Mouse (Mus musculus) kidney, postnatal 0 days (tissue): ENCODE measurements around the gene E330017A01Rik. TPM values are rescaled to one million over a fixed set of nuclear protein-coding genes. Genes with fewer than 3 reads are reported as not detected.

Experiments used
- ATAC-seq: fragments of 200-750 bp; cut with Nextera tagmentation; replicated peaks from 2 replicates; pipeline ENCODE4 v1.8.0; 2017; ENCODE audit warnings: low read depth, moderate number of reproducible peaks, moderate TSS enrichment, moderate library complexity; ENCODE audit not compliant: low FRiP score
- DNase-seq: peaks from one replicate; pipeline ENCODE4 v3.0.0-alpha.2; 2016; ENCODE audit warnings: low spot score
- H3K27ac ChIP-seq: fragments of 300-500 bp; sonication (generic); 2 replicates; pipeline ENCODE4 v1.5.1; 2014; ENCODE audit warnings: mild to moderate bottlenecking
- H3K27me3 ChIP-seq: fragments of 300-500 bp; sonication (generic); 2 replicates; pipeline ENCODE4 v1.6.1; 2014; ENCODE audit warnings: low read length, mixed read lengths; ENCODE audit not compliant: insufficient read depth
- H3K36me3 ChIP-seq: fragments of 300-500 bp; sonication (generic); 2 replicates; pipeline ENCODE4 v1.6.1; 2014; ENCODE audit warnings: low read length, mixed read lengths; ENCODE audit not compliant: insufficient read depth
- H3K4me1 ChIP-seq: fragments of 300-500 bp; sonication (generic); replicated peaks from 2 replicates; pipeline ENCODE4 v1.6.1; 2014; ENCODE audit warnings: antibody characterized with exemption, low read length, mixed read lengths; ENCODE audit not compliant: insufficient read depth
- H3K4me2 ChIP-seq: fragments of 300-500 bp; sonication (generic); 2 replicates; pipeline ENCODE4 v1.6.1; 2014; ENCODE audit warnings: mild to moderate bottlenecking, low read length, moderate library complexity, mixed read lengths
- H3K4me3 ChIP-seq: fragments of 300-500 bp; sonication (generic); replicated peaks from 2 replicates; pipeline ENCODE4 v1.5.1; 2014; ENCODE audit warnings: low read depth, low read length
- H3K9ac ChIP-seq: fragments of 300-500 bp; sonication (generic); 2 replicates; pipeline ENCODE4 v1.6.1; 2014; ENCODE audit warnings: low read depth, low read length
- H3K9me3 ChIP-seq: fragments of 300-500 bp; sonication (generic); replicated peaks from 2 replicates; pipeline ENCODE4 v1.6.1; 2016; ENCODE audit warnings: low read length, inconsistent platforms, mixed read lengths
- CTCF ChIP-seq: IDR thresholded peaks from 2 replicates; pipeline ENCODE4 v1.5.1; 2016; ENCODE audit warnings: antibody characterized with exemption, low read depth, mild to moderate bottlenecking, moderate library complexity
- WGBS: fragments of 180-500 bp; shearing (Covaris S2); extraction: QIAGEN DNeasy Blood & Tissue Kit; methylation state at CpG from one replicate; pipeline ENCODE4 v1.1.7; 2014; 5-methylcytosine and 5-hydroxymethylcytosine counted together
- polyA plus RNA-seq: library from polyadenylated mRNA; unstranded; fragments of >200 nt; fragmentation: Nextera tagmentation; extraction: Ambion mirVana; gene quantifications from 2 replicates; pipeline ENCODE4 v1.2.1, GENCODE M21; 2015

Gene E330017A01Rik
- polyA plus RNA-seq, 1 experiment from 2014 or later = not detected

DNA sequence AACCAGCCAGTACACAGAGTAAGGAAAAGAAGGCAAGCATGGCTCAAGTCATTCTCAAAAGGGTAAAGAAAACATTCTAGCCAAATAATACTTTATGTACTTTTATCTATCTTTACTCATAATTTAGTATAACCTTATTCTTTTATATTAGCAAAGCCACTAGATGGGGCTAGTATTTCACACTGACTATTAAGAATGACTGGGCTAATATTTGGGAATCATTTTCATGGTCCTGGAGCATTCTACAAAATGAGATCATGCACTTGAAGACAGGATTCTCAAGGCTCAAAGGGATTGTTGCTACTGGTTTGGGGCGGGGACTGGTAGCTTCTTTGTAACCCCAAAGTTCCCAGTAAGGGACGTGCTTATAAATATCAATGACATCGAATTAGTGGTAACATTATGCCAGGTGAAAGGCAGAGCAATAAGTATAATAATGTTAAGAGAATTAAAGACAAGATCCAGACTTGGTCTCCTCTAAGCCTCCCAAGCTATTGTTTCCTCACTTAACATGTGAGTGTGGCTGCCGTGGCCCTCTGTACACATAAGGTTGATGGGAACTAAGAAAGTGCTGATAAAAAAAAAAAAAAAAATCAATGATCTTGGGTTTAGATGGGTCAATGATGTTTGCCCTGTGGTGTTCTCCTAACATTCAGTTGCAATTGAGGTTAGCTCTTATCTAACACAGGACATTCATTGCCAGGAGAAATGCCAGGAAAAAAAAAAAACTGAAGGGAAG lies 10.8 kb downstream of the E330017A01Rik start:
- no peak overlapping the region for H3K9ac ChIP-seq
- H3K27ac ChIP-seq = no peak overlapping the region
- 90% methylated on average over 4 of the region's 4 CpGs for whole genome bisulfite sequencing
- TF ChIP-seq CTCF = peak; percentile 55
- H3K4me3 ChIP-seq = no peak overlapping the region
- H3K27me3 ChIP-seq = no peaks in the 10 kb centered on the region
- ATAC-seq (no peak), DNase-seq (peak; percentile 24)
- no peaks in the 10 kb centered on the region for H3K9me3 ChIP-seq
- H3K4me1 ChIP-seq = no peaks in the 10 kb centered on the region
- no peak overlapping the region for H3K4me2 ChIP-seq
- H3K36me3 ChIP-seq = no peaks in the 10 kb centered on the region

GRCm38 (mm10) chr16:58623944-58624343 lies 14.6 kb downstream of the E330017A01Rik start:
- Histone ChIP-seq H3K4me2 (no peak overlapping the region), H3K27ac (no peak overlapping the region), H3K36me3 (no peaks in the 10 kb centered on the region), H3K27me3 (no peaks in the 10 kb centered on the region), H3K9me3 (no peaks in the 10 kb centered on the region), H3K9ac (no peak overlapping the region), H3K4me1 (no peaks in the 10 kb centered on the region), H3K4me3 (no peak overlapping the region)
- ATAC-seq (peak; percentile 40; the same call in 1 of the 2 replicates), DNase-seq (peak; percentile 58)
- 79% methylated on average over 6 of the region's 6 CpGs for WGBS
- peak; percentile 84 for TF ChIP-seq CTCF

GRCm38 (mm10) chr16:58623114-58623513 lies 15.4 kb downstream of the E330017A01Rik start:
- no peaks in the 10 kb centered on the region for H3K4me1 ChIP-seq
- no peak for TF ChIP-seq CTCF
- H3K36me3 ChIP-seq = no peaks in the 10 kb centered on the region
- no peak overlapping the region for H3K4me2 ChIP-seq
- DNase-seq = peak; percentile 14
- H3K27ac ChIP-seq = peak overlapping the region; percentile 42; the same call in 1 of the 2 replicates
- H3K27me3 ChIP-seq = no peaks in the 10 kb centered on the region
- H3K9ac ChIP-seq = no peak overlapping the region
- no peak; the same call in 1 of the 2 replicates for ATAC-seq
- 53% methylated on average over 4 of the region's 4 CpGs for WGBS
- H3K4me3 ChIP-seq = no peak overlapping the region
- H3K9me3 ChIP-seq = no peaks in the 10 kb centered on the region

DNA sequence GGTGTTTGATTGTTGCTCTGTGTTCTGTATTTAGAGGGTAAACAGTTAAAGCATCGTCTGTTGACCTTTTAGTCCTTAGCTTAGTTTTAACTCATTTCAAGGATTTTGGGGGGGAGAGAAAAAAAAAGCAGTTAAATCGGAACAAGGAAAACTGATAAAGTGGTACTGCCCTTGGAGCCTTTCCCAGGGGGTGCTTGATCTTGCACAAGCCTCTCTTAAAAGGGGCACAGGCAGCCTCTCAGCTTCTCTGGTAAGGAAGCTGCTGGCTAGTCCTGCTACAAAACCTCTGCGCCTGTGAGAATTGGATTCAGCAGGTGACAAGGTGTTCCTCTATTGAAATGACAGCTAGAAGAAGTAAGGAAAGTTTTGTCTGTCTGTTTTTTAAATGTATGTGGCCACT lies 16.2 kb downstream of the E330017A01Rik start:
- no peaks in the 10 kb centered on the region for H3K36me3 ChIP-seq
- DNase-seq (no peak), ATAC-seq (no peak)
- H3K4me2 ChIP-seq = no peak overlapping the region
- H3K27ac ChIP-seq = peak overlapping the region; percentile 42
- H3K4me1 ChIP-seq = no peaks in the 10 kb centered on the region
- H3K27me3 ChIP-seq = no peaks in the 10 kb centered on the region
- no peak overlapping the region for H3K9ac ChIP-seq
- no peak overlapping the region for H3K4me3 ChIP-seq
- no peak for TF ChIP-seq CTCF
- WGBS = 73% methylated on average over 3 of the region's 3 CpGs
- no peaks in the 10 kb centered on the region for H3K9me3 ChIP-seq

DNA sequence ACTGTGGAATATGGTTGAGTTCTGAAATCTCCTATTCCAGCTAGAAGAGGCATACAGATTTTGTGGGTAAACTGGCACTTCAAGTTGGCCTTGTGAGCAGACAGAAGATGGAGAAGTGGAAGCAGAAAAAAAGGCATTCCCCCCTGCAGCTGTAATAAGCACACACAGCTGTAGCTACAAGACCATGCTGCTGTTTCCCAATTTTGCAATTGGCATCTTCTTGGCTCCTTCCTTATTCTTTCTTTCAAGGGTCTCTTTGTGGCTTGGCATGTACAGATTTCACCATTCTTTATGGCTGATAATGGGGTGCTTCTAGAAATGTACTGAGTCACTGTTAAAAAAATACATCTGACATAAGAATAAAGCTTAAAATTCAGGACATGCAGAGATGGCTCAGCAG lies 21.2 kb downstream of the E330017A01Rik start:
- no peak overlapping the region for H3K4me2 ChIP-seq
- no peaks in the 10 kb centered on the region for H3K27me3 ChIP-seq
- H3K9me3 ChIP-seq = no peaks in the 10 kb centered on the region
- H3K4me3 ChIP-seq = no peak overlapping the region
- H3K36me3 ChIP-seq = no peaks in the 10 kb centered on the region
- H3K27ac ChIP-seq = no peak overlapping the region
- H3K9ac ChIP-seq = no peak overlapping the region
- H3K4me1 ChIP-seq = no peaks in the 10 kb centered on the region
- ATAC-seq (no peak), DNase-seq (no peak)
- TF ChIP-seq CTCF = no peak

GRCm38 (mm10) chr16:58616878-58617277 lies 21.7 kb downstream of the E330017A01Rik start, which contains the start of gene Gm813:
Gm813 (minus strand) TSS chr16:58616978.
- no peak for ATAC-seq

More at GRCm38 (mm10) chr16:58616878-58617277, 21.7 kb downstream of the E330017A01Rik start, which contains the start of gene Gm813:
- no peaks in the 10 kb centered on the region for H3K9me3 ChIP-seq
- no peaks in the 10 kb centered on the region for H3K4me1 ChIP-seq
- no peak within 1 kb of the TSS for H3K4me2 ChIP-seq
- 92% methylated on average over 6 of the region's 6 CpGs for WGBS
- no peak within 1 kb of the TSS for H3K4me3 ChIP-seq
- H3K36me3 ChIP-seq = no peaks in the 10 kb centered on the region
- no peak for TF ChIP-seq CTCF
- no peaks in the 10 kb centered on the region for H3K27me3 ChIP-seq
- H3K27ac ChIP-seq = no peak within 1 kb of the TSS
- no peak for DNase-seq
- H3K9ac ChIP-seq = no peak within 1 kb of the TSS
